Mouse (Mus musculus) heart, embryonic 16.5 days (tissue): ENCODE results near the gene Gatad2b. TPM values are rescaled to one million over a fixed set of nuclear protein-coding genes. Genes with fewer than 3 reads are reported as not detected.

Experiments
- ATAC-seq: fragments of 200-750 bp; cut with Nextera tagmentation; replicated peaks from 2 replicates; pipeline ENCODE4 v1.8.0; 2017; ENCODE audit warnings: moderate number of reproducible peaks; ENCODE audit not compliant: insufficient read depth, low FRiP score; ENCODE audit errors: extremely low read depth
- H3K27ac ChIP-seq: fragments of 300-500 bp; sonication (generic); 2 replicates; pipeline ENCODE4 v1.5.1; 2014; ENCODE audit warnings: mild to moderate bottlenecking, low read length, control low read depth, moderate library complexity
- H3K27me3 ChIP-seq: fragments of 300-500 bp; sonication (generic); 2 replicates; pipeline ENCODE4 v1.6.1; 2014; ENCODE audit warnings: low read length, mixed read lengths; ENCODE audit not compliant: control insufficient read depth, insufficient read depth
- H3K36me3 ChIP-seq: fragments of 300-500 bp; sonication (generic); 2 replicates; pipeline ENCODE4 v1.6.1; 2014; ENCODE audit not compliant: control insufficient read depth, insufficient read depth
- H3K4me1 ChIP-seq: fragments of 300-500 bp; sonication (generic); 2 replicates; pipeline ENCODE4 v1.6.1; 2014; ENCODE audit warnings: low read length, mixed read lengths; ENCODE audit not compliant: control insufficient read depth, insufficient read depth
- H3K4me2 ChIP-seq: fragments of 300-500 bp; sonication (generic); 2 replicates; pipeline ENCODE4 v1.6.1; 2014; ENCODE audit warnings: low read depth, mild to moderate bottlenecking, control low read depth, low read length
- H3K4me3 ChIP-seq: fragments of 300-500 bp; sonication (generic); 2 replicates; pipeline ENCODE4 v1.5.1; 2014; ENCODE audit warnings: mild to moderate bottlenecking, control low read depth, low read length
- H3K9ac ChIP-seq: fragments of 300-500 bp; sonication (generic); 2 replicates; pipeline ENCODE4 v1.6.1; 2014; ENCODE audit warnings: low read length, control low read depth
- H3K9me3 ChIP-seq: fragments of 300-500 bp; sonication (generic); replicated peaks from 2 replicates; pipeline ENCODE4 v1.6.1; 2016; ENCODE audit warnings: low read length; ENCODE audit not compliant: control insufficient read depth
- WGBS: fragments of 180-500 bp; shearing (Covaris S2); extraction: QIAGEN DNeasy Blood & Tissue Kit; methylation state at CpG from one replicate; pipeline ENCODE4 v1.1.7; 2014; 5-methylcytosine and 5-hydroxymethylcytosine counted together
- polyA plus RNA-seq: library from polyadenylated mRNA; unstranded; fragments of >200 nt; fragmentation: Nextera tagmentation; extraction: Ambion mirVana; gene quantifications from 2 replicates; pipeline ENCODE4 v1.2.1, GENCODE M21; 2015

Gatad2b gene
- polyA plus RNA-seq, 1 experiment from 2014 or later, result 8.7 TPM

GRCm38 (mm10) chr3:90388726-90389510, 95.9 kb downstream of the Gatad2b start:
- peak overlapping the region; percentile 72 for H3K4me3 ChIP-seq
- peak overlapping the region; percentile 100 for H3K4me2 ChIP-seq
- H3K36me3 ChIP-seq, result peaks cover 23% of the 10 kb centered on the region
- peak overlapping the region; percentile 84 for H3K9ac ChIP-seq
- peak overlapping the region; percentile 66 for H3K27ac ChIP-seq
- WGBS, result 5% methylated on average over 53 of the region's 53 CpGs
- no peaks in the 10 kb centered on the region for H3K27me3 ChIP-seq
- ATAC-seq, result peak; percentile 43
- peaks cover 25% of the 10 kb centered on the region for H3K4me1 ChIP-seq
- H3K9me3 ChIP-seq, result no peaks in the 10 kb centered on the region

GRCm38 (mm10) chr3:90389511-90390490, 96.8 kb downstream of the Gatad2b start, which contains the start of gene Slc27a3:
Gene Slc27a3, minus strand, starts transcription at chr3:90389938.
- Histone ChIP-seq H3K4me2 (peak within 1 kb of the TSS; percentile 100), H3K27me3 (no peaks in the 10 kb centered on the region), H3K4me3 (peak within 1 kb of the TSS; percentile 72), H3K4me1 (peaks cover 25% of the 10 kb centered on the region), H3K9ac (peak within 1 kb of the TSS; percentile 84), H3K9me3 (no peaks in the 10 kb centered on the region), H3K36me3 (peaks cover 30% of the 10 kb centered on the region), H3K27ac (peak within 1 kb of the TSS; percentile 66)
- ATAC-seq, result peak; percentile 62
- WGBS, result 2% methylated on average over 55 of the region's 55 CpGs

GRCm38 (mm10) chr3:90391004-90391403, 98.0 kb downstream of the Gatad2b start:
- H3K27ac ChIP-seq, result no peak overlapping the region
- peaks cover 32% of the 10 kb centered on the region for H3K36me3 ChIP-seq
- 62% methylated on average over 4 of the region's 4 CpGs for WGBS

GRCm38 (mm10) chr3:90391941-90392340, 99.0 kb downstream of the Gatad2b start:
- Histone ChIP-seq H3K4me3 (no peak overlapping the region), H3K4me2 (no peak overlapping the region), H3K27ac (no peak overlapping the region), H3K27me3 (no peaks in the 10 kb centered on the region), H3K36me3 (peaks cover 38% of the 10 kb centered on the region), H3K9ac (no peak overlapping the region), H3K9me3 (no peaks in the 10 kb centered on the region), H3K4me1 (peaks cover 25% of the 10 kb centered on the region)
- WGBS, result 86% methylated on average over 8 of the region's 8 CpGs
- ATAC-seq, result no peak

More at GRCm38 (mm10) chr3:90391004-90391403, 98.0 kb downstream of the Gatad2b start:
- Histone ChIP-seq H3K27me3 (no peaks in the 10 kb centered on the region), H3K9ac (no peak overlapping the region), H3K9me3 (no peaks in the 10 kb centered on the region), H3K4me1 (peaks cover 25% of the 10 kb centered on the region), H3K4me2 (no peak overlapping the region), H3K4me3 (no peak overlapping the region)
- ATAC-seq, result no peak

- Histone ChIP-seq H3K4me2 (no peak overlapping the region), H3K27me3 (no peaks in the 10 kb centered on the region), H3K9me3 (no peaks in the 10 kb centered on the region), H3K9ac (no peak overlapping the region), H3K27ac (no peak overlapping the region), H3K36me3 (peaks cover 38% of the 10 kb centered on the region), H3K4me1 (peaks cover 19% of the 10 kb centered on the region), H3K4me3 (no peak overlapping the region)
- ATAC-seq, result no peak
- 84% methylated on average over 3 of the region's 3 CpGs for WGBS
Observed at GRCm38 (mm10) chr3:90392661-90393060, 99.7 kb downstream of the Gatad2b start.

GRCm38 (mm10) chr3:90395629-90396028, 102.7 kb downstream of the Gatad2b start:
- no peak overlapping the region for H3K4me2 ChIP-seq
- H3K4me3 ChIP-seq, result no peak overlapping the region
- no peak for ATAC-seq
- no peak overlapping the region for H3K9ac ChIP-seq
- WGBS, result 80% methylated on average over 3 of the region's 3 CpGs
- no peaks in the 10 kb centered on the region for H3K4me1 ChIP-seq
- no peaks in the 10 kb centered on the region for H3K9me3 ChIP-seq
- peaks cover 63% of the 10 kb centered on the region for H3K36me3 ChIP-seq
- no peak overlapping the region for H3K27ac ChIP-seq
- no peaks in the 10 kb centered on the region for H3K27me3 ChIP-seq

DNA sequence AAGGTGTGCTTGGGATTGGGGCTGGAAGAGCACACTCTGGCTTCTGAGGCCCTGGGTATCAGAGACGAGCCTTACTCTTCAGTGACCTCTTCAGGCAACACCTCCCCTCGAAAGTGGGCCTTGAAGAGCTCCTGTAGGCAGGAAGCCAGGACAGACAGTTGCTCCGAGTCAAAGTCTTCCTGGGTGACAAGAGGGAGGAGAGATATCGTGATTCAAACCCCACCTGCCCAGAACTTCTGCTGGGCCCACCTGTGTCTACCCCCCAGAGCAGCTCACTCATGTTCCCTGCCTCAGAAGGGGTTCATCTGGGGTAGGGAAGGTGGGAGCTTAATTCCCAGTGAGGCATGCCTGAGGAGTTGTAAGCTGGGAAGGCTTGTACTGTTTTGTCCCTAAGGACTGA, 108.0 kb downstream of the Gatad2b start:
- ATAC-seq, result no peak
- H3K27me3 ChIP-seq, result no peaks in the 10 kb centered on the region
- 61% methylated on average over 4 of the region's 4 CpGs for WGBS
- no peak overlapping the region for H3K9ac ChIP-seq
- H3K36me3 ChIP-seq, result peaks cover 78% of the 10 kb centered on the region
- no peaks in the 10 kb centered on the region for H3K9me3 ChIP-seq
- H3K4me2 ChIP-seq, result no peak overlapping the region
- H3K4me3 ChIP-seq, result no peak overlapping the region
- H3K4me1 ChIP-seq, result no peaks in the 10 kb centered on the region
- H3K27ac ChIP-seq, result no peak overlapping the region

- Histone ChIP-seq H3K4me2 (no peak overlapping the region), H3K9me3 (no peaks in the 10 kb centered on the region), H3K4me3 (no peak overlapping the region), H3K9ac (no peak overlapping the region), H3K27me3 (no peaks in the 10 kb centered on the region), H3K4me1 (no peaks in the 10 kb centered on the region), H3K36me3 (peaks cover 88% of the 10 kb centered on the region), H3K27ac (no peak overlapping the region)
- ATAC-seq, result no peak
- WGBS, result 78% methylated on average over 3 of the region's 3 CpGs
Observed at GRCm38 (mm10) chr3:90404121-90404520, 111.1 kb downstream of the Gatad2b start.
